Mouse (Mus musculus): ENCODE data around the gene Flt4.

DNA sequence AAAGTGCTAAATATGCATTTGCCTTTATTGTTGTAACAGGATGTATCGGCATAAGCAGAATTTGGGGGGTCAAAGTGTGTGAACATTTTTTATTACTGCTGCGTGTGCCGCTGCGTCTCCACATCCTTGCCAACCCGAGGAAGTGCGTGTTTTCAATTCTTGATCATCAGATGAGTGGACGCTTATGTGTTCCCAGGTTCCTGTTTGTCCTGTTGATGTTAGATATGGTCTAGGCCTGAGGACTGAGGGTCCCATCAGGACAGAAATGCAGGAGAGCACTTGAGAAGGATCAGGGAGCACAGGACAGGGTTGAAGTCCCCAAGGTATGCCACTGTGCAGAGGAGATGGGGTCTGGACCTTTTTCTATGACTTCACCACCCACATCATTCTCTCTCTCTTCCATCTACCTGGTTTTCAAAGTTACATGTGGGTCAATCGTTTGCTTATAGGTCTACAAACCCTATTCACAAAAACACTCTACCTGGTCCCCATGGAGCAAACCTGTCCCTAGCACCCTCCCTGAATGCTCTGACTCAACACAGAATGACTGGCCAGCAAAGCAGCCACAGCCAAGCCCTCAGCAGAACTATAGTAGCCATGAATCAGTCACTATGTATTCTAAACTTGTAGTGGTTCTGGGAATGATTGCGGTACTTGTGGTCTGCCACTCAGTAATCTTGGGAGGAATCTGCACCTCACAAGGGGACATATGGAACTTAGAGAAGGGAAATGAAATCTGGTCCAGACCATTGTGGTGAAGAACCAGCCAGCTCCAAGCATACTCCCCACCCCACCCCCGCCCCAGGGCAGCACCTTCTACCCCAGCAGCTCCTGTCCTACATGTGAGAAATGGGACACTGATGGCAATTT lies 7.0 kb downstream of the Flt4 start:
- TF ChIP-seq POLR2A (IDR thresholded peaks at IDR 0.05; ENCODE audit: extremely low read depth, insufficient read depth, low read length) = no peak
- no peak for TF ChIP-seq CTCF (IDR thresholded peaks at IDR 0.05; ENCODE audit: extremely low read depth, insufficient read depth, low read length)

Data from cortical plate, adult 2 months (tissue).